Mouse (Mus musculus): ENCODE data around the gene Nrxn3.

Gene Nrxn3

DNA sequence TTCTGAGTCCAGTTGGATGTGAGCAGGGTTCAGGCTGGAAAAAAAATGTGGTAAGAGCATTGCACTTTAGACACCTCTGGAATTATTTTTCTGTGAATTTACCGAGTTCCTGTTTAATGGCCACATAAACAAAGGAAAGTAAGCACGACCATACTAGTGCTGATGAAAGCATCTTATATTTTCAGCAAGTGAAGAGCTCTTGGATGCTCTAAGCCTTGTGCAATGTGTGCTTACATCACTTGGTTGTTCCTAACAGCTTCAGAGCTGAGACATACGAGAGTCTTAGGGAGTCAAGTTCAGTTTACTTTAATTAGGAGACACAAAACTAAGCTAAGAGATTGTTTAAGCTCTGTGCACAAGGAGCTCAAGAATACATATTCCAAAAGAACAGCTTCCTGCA lies 1231.0 kb downstream of the Nrxn3 start:
- DNase-seq (ENCODE audit: low spot score) = no peak

DNA sequence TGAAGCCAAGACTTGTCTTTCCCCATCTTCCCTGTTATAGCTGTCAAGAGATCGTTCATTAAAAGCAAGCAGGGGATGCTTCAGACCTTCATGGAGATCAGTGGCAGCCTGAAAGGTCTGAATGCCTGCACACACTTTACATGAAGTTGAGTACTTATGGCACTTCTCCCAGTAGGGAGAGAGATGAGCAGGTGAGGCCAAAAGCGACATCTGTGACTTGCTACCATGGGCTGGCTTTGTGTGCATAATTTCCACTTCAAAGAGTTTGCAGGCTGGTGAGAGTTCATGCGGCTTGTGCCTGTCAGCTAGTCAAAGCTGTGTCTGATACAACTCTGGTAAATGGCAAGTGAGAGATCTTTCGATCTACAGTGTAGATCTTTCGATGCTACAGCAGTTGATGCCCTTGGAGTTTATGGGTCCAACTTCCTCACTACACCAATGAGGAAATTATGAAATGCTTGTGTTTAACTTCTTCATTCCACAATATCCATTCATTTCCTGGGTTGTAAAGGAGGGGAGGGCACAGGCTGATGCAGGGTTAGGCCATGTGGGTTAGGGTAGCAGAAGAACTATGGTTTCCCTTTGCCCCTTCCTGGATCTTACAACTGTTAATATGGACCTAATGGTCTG lies 1231.9 kb downstream of the Nrxn3 start:
- DNase-seq (ENCODE audit: low spot score) = no peak

DNA sequence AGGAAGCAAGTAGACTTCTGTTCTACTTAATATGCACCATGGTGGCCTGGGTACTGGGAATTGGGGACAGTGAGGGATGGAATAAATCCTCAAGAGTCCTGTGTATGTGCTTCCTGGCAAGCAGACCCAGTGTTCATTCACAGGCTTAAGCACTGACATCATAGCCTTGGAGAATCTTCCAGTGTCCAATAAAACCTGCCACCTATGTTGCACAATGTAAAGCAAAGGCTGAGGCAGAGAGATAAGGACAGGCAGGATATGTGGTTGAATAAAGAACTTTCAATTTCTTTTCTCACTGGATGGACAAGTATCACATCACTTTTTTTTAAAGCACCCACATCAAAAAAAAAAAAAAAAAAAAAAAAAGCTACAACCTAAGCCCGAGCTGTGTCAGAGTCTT lies 1240.4 kb downstream of the Nrxn3 start:
- DNase-seq (ENCODE audit: low spot score) = no peak

DNA sequence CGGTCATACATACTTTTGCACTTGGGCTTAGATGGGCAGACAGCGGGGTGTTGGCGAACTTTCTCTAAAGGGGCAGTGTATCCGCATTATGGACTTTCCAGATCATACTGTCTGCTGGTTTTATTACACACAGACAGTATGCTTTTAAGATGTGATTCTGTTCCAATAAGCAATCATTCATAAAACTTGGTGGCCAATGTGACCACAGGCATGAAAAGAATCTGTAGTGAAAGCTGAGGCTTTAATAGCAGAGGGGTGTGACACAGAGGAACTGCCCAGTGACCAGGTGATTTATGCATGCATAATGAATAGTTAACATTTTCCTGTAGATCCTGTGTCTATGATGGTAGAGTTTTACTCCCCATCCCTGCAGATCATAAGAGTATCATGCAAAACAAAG lies 1254.0 kb downstream of the Nrxn3 start:
- no peak for DNase-seq (ENCODE audit: low spot score)

DNA sequence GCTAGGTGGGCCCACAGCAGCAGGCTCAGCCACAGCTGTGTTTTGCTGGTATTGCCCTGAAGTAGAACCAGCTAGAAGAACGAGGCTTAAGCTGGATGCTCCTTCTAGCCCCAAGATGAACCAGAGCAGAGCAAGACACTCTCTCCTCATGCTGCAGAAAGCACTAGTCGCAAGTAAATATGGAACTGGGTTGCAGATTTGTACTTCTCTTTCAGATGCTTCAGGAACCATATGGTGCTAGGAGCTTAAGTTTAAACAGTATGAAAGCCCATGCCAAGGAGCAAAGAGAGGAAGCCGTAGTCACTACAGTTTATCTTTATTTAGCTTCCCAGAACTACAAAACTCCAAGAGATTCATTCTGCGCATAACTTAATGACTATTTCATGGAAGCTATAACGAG lies 1254.8 kb downstream of the Nrxn3 start:
- no peak for DNase-seq (ENCODE audit: low spot score)

DNA sequence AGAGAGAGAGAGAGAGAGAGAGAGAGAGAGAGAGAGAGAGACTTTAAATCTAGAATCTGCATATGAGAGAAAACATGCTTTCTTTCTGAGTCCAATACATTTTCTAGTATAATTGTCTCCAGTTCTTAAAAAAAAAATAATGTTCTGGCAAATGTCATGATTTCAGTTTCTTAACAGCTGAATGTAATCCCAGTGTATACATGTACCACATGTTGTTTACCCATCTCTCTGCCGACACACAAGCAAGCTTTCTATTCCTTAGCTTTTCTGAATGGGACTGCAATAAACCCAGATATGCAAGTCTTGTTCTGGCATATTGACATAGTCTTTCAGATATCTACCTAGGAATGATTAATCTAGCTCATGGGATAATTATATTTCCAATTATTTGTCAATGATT lies 1256.5 kb downstream of the Nrxn3 start:
- no peak for DNase-seq (ENCODE audit: low spot score)

DNA sequence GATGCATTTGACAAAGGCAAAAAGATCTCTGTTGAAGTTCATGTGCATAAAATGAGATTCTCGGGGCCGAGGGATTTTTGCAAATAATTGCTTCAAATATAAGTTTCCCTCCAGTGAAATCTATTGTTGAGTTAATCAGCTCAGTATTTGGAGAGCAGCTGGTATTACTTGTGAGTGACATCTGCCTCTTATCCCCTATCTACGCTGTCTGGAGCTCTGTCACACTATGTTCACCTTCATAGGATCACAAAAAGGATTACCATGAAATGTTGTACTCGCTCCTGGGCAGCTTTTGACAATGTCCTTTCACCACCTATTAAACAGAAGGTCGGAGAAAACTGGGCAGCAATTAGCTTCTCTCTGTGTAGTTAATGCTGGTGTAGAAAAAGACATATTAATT lies 1259.8 kb downstream of the Nrxn3 start:
- no peak for DNase-seq (ENCODE audit: low spot score)

DNA sequence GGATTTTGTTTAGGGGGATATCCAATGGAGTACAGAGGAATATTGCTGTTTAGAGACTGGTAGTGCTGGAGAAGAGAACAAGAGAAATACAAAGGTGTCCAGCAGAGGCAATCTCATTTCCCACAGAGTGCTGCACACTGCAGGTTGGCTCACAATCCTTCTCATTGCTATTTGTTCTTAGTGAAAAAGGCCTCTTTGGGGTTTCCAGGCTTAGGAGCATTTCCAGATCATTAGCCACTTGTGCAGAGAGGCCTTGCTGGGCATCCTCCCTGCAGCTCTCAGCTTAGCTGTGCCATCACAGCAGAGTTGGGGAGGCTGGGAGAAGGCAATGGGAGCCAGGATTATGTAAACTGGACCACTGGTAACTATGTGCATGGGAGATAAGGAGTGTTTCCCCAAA lies 1260.7 kb downstream of the Nrxn3 start:
- DNase-seq (ENCODE audit: low spot score) = no peak

DNA sequence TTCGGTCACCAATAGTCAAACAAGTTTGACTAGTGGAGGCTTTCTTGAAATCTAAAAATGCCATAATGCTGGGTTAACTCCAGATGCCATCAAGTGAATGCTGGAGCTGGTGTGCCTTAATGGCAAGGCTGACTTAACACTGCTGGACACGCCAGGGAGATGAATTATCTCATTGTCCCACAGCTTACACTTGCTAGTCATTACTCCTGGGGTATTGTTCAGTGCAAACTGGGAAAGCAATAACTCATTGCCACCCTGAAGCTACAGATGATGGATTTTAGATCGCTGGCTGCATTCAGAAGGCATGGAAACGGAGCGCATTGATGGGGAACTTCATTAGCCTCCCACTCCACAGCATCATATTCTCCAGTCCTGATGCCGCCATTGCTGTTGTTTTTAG lies 1263.5 kb downstream of the Nrxn3 start:
- DNase-seq (ENCODE audit: low spot score) = no peak

DNA sequence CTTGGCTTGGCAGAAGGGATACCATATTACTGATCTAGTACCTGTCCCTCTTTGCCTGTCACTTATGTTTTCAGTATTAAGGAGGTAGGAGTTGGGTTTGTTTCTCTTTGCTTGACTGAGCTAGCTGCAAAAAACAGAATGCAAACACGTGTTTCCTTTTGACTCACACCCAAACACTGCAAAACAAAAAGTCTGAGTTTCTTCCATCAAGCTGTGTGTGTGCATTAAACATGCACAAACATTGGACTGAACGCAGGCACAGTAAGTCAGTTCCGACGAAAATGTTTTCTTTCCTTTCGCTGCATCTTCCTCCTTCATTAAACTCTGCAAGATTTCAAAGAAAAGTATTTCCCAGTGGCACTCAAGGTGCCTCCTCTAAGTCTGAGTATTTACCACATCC lies 1270.6 kb downstream of the Nrxn3 start:
- DNase-seq (ENCODE audit: low spot score) = no peak

DNA sequence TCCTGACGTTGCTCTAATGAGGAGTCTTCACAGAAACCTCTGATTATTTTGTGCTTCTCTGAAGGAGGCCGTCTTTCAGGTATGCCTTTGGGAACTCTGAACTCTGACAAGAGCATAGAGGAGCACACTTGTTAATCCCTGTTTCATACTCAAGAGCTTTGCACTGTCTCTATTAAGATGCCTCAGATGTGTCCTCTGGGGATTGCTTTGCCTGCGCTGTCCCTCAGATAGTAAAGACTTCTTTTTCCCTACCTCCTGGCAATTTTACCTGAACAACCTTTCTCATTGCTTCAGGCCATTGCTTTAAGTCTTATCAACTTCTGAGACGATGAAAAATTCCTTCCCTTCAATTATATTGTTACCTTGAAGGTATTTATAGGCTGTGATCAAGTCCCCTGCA lies 1272.7 kb downstream of the Nrxn3 start:
- no peak for DNase-seq (ENCODE audit: low spot score)

DNA sequence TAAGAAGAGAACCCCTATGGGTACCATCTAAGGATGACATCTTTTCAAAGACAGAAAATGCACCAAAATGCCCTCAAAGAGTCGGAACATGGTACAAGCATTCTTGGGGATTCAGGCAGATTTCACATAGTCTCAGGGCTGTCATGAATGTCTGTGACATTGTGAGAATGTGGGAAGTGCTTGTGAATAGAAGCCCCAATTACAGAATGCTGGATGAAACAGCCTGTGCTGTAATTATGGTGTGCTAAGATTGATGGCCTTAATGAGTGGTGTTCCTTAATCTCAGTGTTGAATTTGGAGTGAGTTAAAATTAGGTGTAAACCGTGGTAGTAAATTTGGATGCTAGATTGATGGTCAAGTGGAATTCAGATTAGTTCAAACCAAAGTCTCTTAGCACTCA lies 1287.6 kb downstream of the Nrxn3 start:
- DNase-seq (ENCODE audit: low spot score) = no peak

DNA sequence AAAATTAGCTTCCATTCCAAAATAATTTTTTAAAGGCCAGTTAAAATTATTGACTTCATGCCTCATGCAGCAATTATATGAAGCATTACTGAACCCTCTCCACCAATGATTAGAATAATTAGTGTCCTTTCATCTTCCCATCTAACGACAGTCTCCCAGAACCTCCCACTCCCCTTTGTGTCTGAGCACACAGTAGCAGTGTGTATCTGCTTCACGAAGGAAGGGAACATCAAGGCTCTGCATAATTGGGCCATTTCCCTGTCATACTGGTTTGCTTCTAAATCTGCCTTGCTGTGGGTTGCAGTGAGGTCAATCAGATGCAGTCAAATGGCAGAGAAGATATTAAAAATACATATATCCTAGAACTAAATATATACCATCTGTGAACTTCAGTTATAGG lies 1291.3 kb downstream of the Nrxn3 start:
- DNase-seq (ENCODE audit: low spot score) = no peak

DNA sequence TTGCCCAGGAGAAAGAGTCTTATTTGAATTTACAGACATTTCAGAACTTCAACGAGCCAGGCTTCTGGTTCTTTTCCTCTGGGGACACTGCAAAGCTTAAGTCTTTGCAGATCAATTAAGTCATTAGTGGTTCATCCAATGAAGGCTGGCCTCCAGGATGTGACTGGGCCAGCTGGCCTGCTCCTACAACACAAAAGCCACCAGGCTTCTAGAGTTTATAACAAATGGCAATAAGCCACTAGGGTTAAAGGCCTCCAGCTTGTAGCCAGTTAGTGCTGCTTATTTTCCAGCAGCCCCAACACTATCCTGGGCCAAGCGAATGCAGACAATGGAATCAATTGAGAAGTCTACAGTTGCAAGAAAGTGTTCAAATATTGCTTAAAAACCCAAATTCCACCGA lies 1304.3 kb downstream of the Nrxn3 start:
- DNase-seq (ENCODE audit: low spot score) = no peak

DNA sequence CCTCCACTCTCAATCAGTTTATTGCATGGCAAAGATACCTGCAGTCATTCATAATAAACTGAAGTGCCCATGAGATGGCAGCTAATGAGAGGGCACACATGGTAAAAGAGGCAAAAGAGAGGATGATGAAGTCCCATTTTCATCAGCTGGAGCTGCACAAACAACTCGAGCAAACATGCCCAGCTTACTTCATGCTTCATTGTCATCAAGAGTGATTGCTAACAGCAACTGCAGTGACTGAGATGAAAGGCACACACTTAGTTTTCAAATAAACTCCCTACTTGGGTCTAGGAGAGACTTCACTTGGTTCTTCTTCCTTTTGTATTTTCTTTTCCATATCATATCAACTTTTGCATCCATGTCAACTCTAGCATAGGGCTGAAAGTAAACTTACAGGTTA lies 1318.4 kb downstream of the Nrxn3 start:
- DNase-seq (ENCODE audit: low spot score) = no peak

DNA sequence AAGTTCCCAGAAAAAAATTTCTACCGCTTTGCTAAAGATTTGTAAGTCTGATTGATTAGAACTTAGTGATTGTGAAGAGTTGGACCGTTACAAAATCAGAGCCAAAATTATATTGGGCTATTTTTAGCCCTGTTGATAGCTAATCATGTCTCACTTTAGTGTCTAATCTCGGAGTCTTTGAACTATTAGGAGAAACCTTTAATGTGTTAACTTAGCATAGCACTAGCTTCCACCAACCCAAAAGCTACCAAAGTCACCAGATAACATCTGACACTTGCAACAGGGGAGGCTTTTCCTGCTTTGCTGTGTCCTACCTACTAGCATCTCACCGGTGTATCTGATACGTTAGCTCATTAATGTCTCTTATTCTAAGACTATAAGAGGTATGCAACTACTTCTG lies 1333.6 kb downstream of the Nrxn3 start:
- DNase-seq (ENCODE audit: low spot score) = no peak

DNA sequence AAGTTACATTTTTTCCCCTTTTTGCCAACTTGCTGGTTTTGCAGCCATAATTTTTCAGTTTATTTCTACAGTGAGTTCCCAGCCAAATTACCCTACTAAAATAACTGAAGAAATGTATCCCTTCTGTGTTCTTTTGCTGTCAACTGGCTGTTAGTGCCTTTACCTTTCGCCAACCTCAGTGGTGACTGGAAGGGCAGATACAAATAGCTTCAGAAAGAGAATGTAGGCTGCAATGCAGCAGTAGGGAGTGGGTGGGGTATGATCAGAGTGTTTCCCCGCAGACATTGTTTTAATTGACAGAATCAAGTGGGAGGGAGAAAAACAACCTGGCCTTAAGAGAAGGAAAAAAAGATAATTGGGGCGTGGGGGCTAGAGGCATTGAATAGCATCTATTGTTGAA lies 1337.1 kb downstream of the Nrxn3 start:
- DNase-seq (ENCODE audit: low spot score) = no peak

DNA sequence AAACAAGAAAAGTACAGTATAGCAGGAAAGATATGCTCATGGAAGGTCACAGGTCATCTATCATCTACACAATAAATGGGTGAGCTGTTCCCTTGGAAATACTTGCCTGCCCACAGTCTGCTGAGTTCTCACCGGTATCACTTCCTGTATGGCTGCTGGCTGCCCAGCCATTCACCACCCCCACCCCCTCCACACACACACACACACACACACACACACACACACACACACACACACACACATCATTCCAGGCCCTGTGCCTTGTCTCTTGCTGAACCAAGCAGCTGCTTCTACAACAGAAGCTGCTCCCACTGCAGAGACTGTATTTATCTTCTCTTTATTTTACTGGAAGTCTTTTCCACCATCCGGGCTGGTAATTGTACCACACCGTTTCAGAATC lies 1338.6 kb downstream of the Nrxn3 start:
- DNase-seq (ENCODE audit: low spot score) = peak; percentile 4

DNA sequence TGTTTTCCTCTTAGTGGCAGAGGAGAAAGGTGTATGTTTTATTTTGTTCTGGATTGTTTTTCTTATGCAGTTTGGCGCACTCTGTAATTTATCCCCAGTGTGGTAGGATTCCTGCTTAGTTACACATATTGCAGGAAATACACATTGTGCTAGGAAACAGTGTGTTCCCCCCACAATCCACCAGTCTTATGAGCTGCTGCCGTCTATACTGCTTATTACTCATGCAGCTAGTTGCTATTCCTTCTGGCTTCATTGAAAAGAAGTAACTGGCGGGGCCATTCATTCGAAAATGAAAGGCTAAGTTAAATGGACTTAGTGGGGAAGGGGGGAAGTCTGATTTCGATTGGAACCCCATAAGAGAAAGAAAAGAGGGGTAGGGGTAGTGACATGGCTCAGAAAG lies 1339.5 kb downstream of the Nrxn3 start:
- no peak for DNase-seq (ENCODE audit: low spot score)

DNA sequence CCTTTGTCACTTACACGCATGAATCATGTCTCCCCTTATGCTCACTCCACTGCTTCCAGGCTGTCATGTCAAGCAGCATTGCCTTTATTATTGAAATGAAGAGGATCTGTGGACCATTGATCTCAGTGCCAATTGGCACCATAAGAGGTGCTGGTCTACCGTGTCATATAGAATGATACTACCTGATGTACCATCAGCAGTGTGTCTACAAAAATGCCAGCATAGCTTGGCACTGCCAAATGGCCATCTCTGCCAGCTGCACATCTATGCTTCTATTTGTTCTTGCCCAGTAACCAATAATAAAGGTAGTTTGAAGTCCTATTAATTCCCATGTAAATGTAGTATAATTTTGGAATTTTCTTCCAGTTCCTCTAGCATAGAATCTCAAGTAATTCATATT lies 1340.8 kb downstream of the Nrxn3 start:
- DNase-seq (ENCODE audit: low spot score) = no peak

DNA sequence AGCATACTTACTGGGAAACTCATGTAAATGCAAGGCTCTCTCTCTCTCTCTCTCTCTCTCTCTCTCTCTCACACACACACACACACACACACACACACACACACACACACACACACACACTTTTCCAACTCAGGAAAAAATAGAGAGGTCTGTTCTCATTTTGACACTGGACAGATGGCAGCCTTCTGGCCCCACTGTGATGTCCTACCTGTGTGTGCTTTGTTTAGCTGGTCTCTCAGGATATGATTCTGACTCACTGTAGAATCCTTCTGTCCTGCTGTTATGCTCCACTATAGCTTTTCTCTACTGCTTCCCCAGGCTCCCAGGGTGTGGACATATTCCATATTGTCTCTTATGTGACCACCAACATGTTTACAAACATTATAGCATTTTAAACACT lies 1363.2 kb downstream of the Nrxn3 start:
- DNase-seq (ENCODE audit: low spot score) = no peak

DNA sequence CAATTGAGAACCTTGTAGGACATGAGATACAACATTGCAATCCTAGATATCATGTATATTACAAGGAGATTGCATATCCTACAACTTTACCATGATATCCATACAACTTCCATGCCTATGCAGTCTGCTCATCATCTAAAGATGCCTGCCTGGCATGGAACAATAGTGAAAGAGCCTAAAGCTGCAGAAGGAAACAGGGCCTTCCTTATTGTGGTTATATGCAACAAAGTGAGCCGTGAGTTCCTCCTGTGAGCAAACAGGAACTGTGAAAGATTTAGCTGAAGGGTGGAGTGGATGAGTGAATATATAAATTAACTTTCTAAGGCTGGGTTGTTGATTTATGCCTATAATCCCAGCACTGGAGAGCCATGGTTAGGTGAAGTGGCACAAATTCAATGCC lies 1373.1 kb downstream of the Nrxn3 start:
- DNase-seq (ENCODE audit: low spot score) = no peak

DNA sequence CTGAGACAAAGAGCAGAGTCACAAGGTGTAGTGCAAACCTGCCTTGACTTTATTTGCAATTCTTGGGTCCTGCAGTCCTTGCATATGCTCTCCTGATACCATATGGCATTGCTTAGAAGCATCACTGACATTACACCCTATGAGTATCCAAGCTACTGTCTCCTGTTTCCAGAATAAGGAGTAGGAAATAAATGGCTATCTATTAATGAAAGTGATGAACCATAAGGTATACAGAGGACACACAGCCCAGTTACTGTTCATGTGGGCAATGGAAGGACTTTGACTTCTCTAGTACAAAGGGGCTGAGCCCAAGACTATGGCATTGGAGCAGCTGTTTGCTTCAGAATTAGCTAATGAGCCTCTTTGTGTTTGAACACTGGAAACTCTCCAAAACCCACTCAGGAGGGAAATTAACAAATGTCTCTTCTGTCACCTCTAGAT lies 1390.7 kb downstream of the Nrxn3 start:
- no peak for DNase-seq (ENCODE audit: low spot score)

DNA sequence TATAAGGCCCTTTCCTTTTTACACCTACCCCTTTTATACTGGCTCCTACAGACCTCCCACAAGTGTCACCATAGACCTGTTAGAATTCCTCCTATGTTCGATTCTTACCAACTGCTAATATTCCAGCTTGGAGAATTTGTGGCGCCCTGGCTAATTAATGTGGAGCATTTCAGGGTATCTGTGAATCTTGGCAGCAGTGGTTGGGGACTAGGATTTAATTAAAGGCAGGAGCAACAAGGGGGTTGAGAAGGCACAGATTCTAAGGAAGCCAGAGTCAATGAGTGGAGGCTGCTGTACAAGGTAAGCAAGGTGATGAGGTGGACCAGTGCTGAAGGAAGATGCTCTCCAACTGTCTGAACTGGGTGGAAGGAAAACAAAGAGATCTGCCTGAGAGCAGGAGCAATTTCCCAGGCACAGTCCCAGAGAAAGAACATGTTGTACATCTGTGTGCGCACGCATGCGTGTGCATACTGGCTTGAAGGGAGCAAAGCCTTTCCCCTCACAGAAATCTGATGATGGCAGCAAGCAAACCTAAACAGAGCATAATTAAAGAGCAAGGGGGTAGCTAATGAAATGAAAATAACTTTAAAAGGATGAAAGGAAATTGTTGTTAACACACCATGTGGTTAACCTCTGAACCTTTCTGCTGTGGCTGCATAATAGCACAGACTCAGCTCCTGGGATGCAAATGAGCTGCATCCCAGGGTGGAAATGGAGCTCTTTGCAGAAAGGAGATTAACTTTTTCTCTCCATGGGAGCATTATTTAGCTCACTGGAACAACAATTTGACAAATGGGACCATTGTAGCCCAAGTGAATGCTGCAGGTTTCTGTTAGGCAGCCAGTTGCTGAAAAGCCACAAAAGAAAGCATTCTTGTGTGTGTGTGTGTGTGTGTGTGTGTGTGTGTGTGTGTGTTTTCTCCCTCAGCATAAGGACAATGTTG lies 1409.5 kb downstream of the Nrxn3 start:
- no peak for DNase-seq (ENCODE audit: low spot score)

Measured in yolk sac, embryonic 10.5 days (tissue).